Mouse (Mus musculus) liver, embryonic 11.5 days (tissue): ENCODE measurements around the gene Best2. TPM values are rescaled to one million over a fixed set of nuclear protein-coding genes. Genes with fewer than 3 reads are reported as not detected.

Experiments
- ATAC-seq: fragments of 200-750 bp; cut with Nextera tagmentation; replicated peaks from 2 replicates; pipeline ENCODE4 v1.8.0; 2017; ENCODE audit warnings: moderate number of reproducible peaks, mild to moderate bottlenecking, moderate TSS enrichment, moderate library complexity; ENCODE audit not compliant: low FRiP score
- DNase-seq: peaks from one replicate; pipeline ENCODE4 v3.0.0-alpha.2; 2017; ENCODE audit warnings: low spot score
- H3K27ac ChIP-seq: fragments of 300-500 bp; sonication (generic); 2 replicates; pipeline ENCODE4 v1.5.1; 2014; ENCODE audit warnings: mild to moderate bottlenecking, low read depth, low read length, control low read depth
- H3K27me3 ChIP-seq: fragments of 300-500 bp; sonication (generic); replicated peaks from 2 replicates; pipeline ENCODE4 v1.6.1; 2014; ENCODE audit warnings: low read length, mixed read lengths; ENCODE audit not compliant: control insufficient read depth, insufficient read depth
- H3K36me3 ChIP-seq: fragments of 300-500 bp; sonication (generic); 2 replicates; pipeline ENCODE4 v1.6.1; 2014; ENCODE audit warnings: mild to moderate bottlenecking, low read length, moderate library complexity, mixed read lengths; ENCODE audit not compliant: control insufficient read depth, insufficient read depth
- H3K4me1 ChIP-seq: fragments of 300-500 bp; sonication (generic); replicated peaks from 2 replicates; pipeline ENCODE4 v1.6.1; 2014; ENCODE audit warnings: low read length, mixed read lengths; ENCODE audit not compliant: control insufficient read depth, insufficient read depth
- H3K4me2 ChIP-seq: fragments of 300-500 bp; sonication (generic); 2 replicates; pipeline ENCODE4 v1.6.1; 2014; ENCODE audit warnings: mild to moderate bottlenecking, control low read depth, moderate library complexity
- H3K4me3 ChIP-seq: fragments of 300-500 bp; sonication (generic); 2 replicates; pipeline ENCODE4 v1.5.1; 2014; ENCODE audit warnings: low read depth, low read length, control low read depth
- H3K9ac ChIP-seq: fragments of 300-500 bp; sonication (generic); 2 replicates; pipeline ENCODE4 v1.6.1; 2014; ENCODE audit warnings: low read depth, low read length, control low read depth
- H3K9me3 ChIP-seq: fragments of 300-500 bp; sonication (generic); 2 replicates; pipeline ENCODE4 v1.6.1; 2016; ENCODE audit warnings: low read length, inconsistent platforms, mixed read lengths; ENCODE audit not compliant: control insufficient read depth
- WGBS: fragments of 180-500 bp; shearing (Covaris S2); extraction: QIAGEN DNeasy Blood & Tissue Kit; methylation state at CpG from one replicate; pipeline ENCODE4 v1.1.7; 2014; 5-methylcytosine and 5-hydroxymethylcytosine counted together
- polyA plus RNA-seq: library from polyadenylated mRNA; unstranded; fragments of >200 nt; fragmentation: Nextera tagmentation; extraction: Ambion mirVana; gene quantifications from 2 replicates; pipeline ENCODE4 v1.2.1, GENCODE M21; 2014

Gene Best2
- polyA plus RNA-seq, 1 experiment from 2014 or later: not detected

GRCm38 (mm10) chr8:84989810-84990209 is 24.5 kb downstream of the Best2 start:
- WGBS: under 1% methylated on average over 15 of the region's 15 CpGs
- H3K36me3 ChIP-seq: no peaks in the 10 kb centered on the region
- peak overlapping the region; percentile 93 for H3K4me2 ChIP-seq
- peak; percentile 68 for ATAC-seq
- peaks cover 31% of the 10 kb centered on the region for H3K4me1 ChIP-seq
- H3K9me3 ChIP-seq: no peaks in the 10 kb centered on the region
- 0 out of 2 replicates have a peak, but pooled peaks cover 3% of the 10 kb centered on the region for H3K27me3 ChIP-seq
- peak overlapping the region; percentile 71; the same call in 1 of the 2 replicates for H3K27ac ChIP-seq
- DNase-seq: peak; percentile 90
- H3K4me3 ChIP-seq: peak overlapping the region; percentile 67
- peak overlapping the region; percentile 68 for H3K9ac ChIP-seq

GRCm38 (mm10) chr8:84989311-84989731 is 25.0 kb downstream of the Best2 start:
- Histone ChIP-seq H3K9ac (peak overlapping the region; percentile 50; the same call in 1 of the 2 replicates), H3K27me3 (no peaks in the 10 kb centered on the region), H3K4me3 (peak overlapping the region; percentile 67), H3K4me2 (peak overlapping the region; percentile 93), H3K36me3 (no peaks in the 10 kb centered on the region), H3K27ac (no peak overlapping the region), H3K9me3 (no peaks in the 10 kb centered on the region), H3K4me1 (peaks cover 36% of the 10 kb centered on the region)
- DNase-seq (no peak), ATAC-seq (no peak)
- WGBS: 11% methylated on average over 15 of the region's 15 CpGs

- Histone ChIP-seq H3K4me1 (peaks cover 43% of the 10 kb centered on the region), H3K36me3 (no peaks in the 10 kb centered on the region), H3K9ac (no peak overlapping the region), H3K4me3 (no peak overlapping the region), H3K4me2 (no peak overlapping the region), H3K27me3 (no peaks in the 10 kb centered on the region), H3K27ac (no peak overlapping the region), H3K9me3 (no peaks in the 10 kb centered on the region)
- DNase-seq (no peak), ATAC-seq (no peak)
- 65% methylated on average over 2 of the region's 2 CpGs for WGBS
These were observed 26.4 kb downstream of the Best2 start for GRCm38 (mm10) chr8:84987903-84988302.

- no peak for ATAC-seq
- DNase-seq: no peak
- Histone ChIP-seq H3K9me3 (no peaks in the 10 kb centered on the region), H3K27ac (no peak overlapping the region), H3K27me3 (no peaks in the 10 kb centered on the region), H3K36me3 (no peaks in the 10 kb centered on the region), H3K9ac (no peak overlapping the region), H3K4me2 (no peak overlapping the region), H3K4me3 (no peak overlapping the region), H3K4me1 (peaks cover 48% of the 10 kb centered on the region)
- WGBS: 79% methylated on average over 5 of the region's 5 CpGs
These were observed 26.9 kb downstream of the Best2 start for GRCm38 (mm10) chr8:84987388-84987787.

- Histone ChIP-seq H3K36me3 (no peaks in the 10 kb centered on the region), H3K27me3 (no peaks in the 10 kb centered on the region), H3K27ac (peak overlapping the region; percentile 85), H3K4me3 (peak overlapping the region; percentile 54), H3K4me2 (peak overlapping the region; percentile 92), H3K9ac (peak overlapping the region; percentile 77), H3K9me3 (no peaks in the 10 kb centered on the region), H3K4me1 (peaks cover 54% of the 10 kb centered on the region)
- 33% methylated on average over 8 of the region's 8 CpGs for WGBS
- ATAC-seq (no peak), DNase-seq (no peak)
These were observed 27.9 kb downstream of the Best2 start for GRCm38 (mm10) chr8:84986379-84986945.

- Histone ChIP-seq H3K36me3 (no peaks in the 10 kb centered on the region), H3K27ac (peak overlapping the region; percentile 85), H3K27me3 (no peaks in the 10 kb centered on the region), H3K4me3 (peak overlapping the region; percentile 54), H3K4me1 (peaks cover 57% of the 10 kb centered on the region), H3K9ac (peak overlapping the region; percentile 77), H3K4me2 (peak overlapping the region; percentile 92), H3K9me3 (no peaks in the 10 kb centered on the region)
- ATAC-seq (peak; percentile 39), DNase-seq (peak; percentile 89)
- WGBS: under 1% methylated on average over 53 of the region's 53 CpGs
These were observed 28.5 kb downstream of the Best2 start for GRCm38 (mm10) chr8:84985684-84986378.

GRCm38 (mm10) chr8:84985049-84985683 is 29.2 kb downstream of the Best2 start:
- DNase-seq (no peak), ATAC-seq (no peak)
- Histone ChIP-seq H3K4me3 (peak overlapping the region; percentile 54), H3K27ac (peak overlapping the region; percentile 85), H3K36me3 (no peaks in the 10 kb centered on the region), H3K27me3 (no peaks in the 10 kb centered on the region), H3K9me3 (no peaks in the 10 kb centered on the region), H3K4me1 (peaks cover 60% of the 10 kb centered on the region), H3K4me2 (peak overlapping the region; percentile 92), H3K9ac (peak overlapping the region; percentile 77)
- 2% methylated on average over 23 of the region's 23 CpGs for WGBS

GRCm38 (mm10) chr8:84984294-84985048 is 29.9 kb downstream of the Best2 start:
- no peak for ATAC-seq

More at GRCm38 (mm10) chr8:84984294-84985048, 29.9 kb downstream of the Best2 start:
- Histone ChIP-seq H3K27me3 (no peaks in the 10 kb centered on the region), H3K36me3 (no peaks in the 10 kb centered on the region), H3K27ac (peak overlapping the region; percentile 79), H3K9me3 (no peaks in the 10 kb centered on the region), H3K4me2 (peak overlapping the region; percentile 92), H3K9ac (peak overlapping the region; percentile 77), H3K4me1 (peaks cover 65% of the 10 kb centered on the region), H3K4me3 (peak overlapping the region; percentile 54)
- 13% methylated on average over 16 of the region's 16 CpGs for WGBS
- DNase-seq: peak; percentile 53
